Mouse (Mus musculus) G1E (cell line): ENCODE results near the gene Sigmar1.
"Not testable (repeated sequence)": the region's sequence is repeated elsewhere in the genome, so short reads cannot be mapped to it uniquely, and the experiment has no call there.

Source experiments
- CTCF ChIP-seq: IDR thresholded peaks from 2 replicates; pipeline ENCODE4 v1.5.1; 2012; ENCODE audit warnings: low read depth, low read length, inconsistent platforms, mixed read lengths
- GATA1 ChIP-seq: IDR thresholded peaks from 2 replicates; pipeline ENCODE4 v1.6.1; 2012; ENCODE audit warnings: borderline replicate concordance, low read length, inconsistent platforms, mixed read lengths
- POLR2AphosphoS5 ChIP-seq: IDR thresholded peaks from 2 replicates; pipeline ENCODE4 v1.6.1; 2012; ENCODE audit warnings: low read depth, low read length, inconsistent platforms; ENCODE audit not compliant: insufficient replicate concordance
- TAL1 ChIP-seq: conservative IDR thresholded peaks from 2 replicates; pipeline ENCODE4 v1.6.1; 2012; ENCODE audit warnings: low read depth, low read length, inconsistent platforms, mixed read lengths

GRCm38 (mm10) chr4:41782711-41783110 is 26.8 kb upstream of the Sigmar1 start:
- not testable (repeated sequence) for TF ChIP-seq CTCF, POLR2AphosphoS5, GATA1, TAL1
